Mouse (Mus musculus) embryonic facial prominence, embryonic 15.5 days (tissue): ENCODE measurements around the gene Txlng. TPM values are rescaled to one million over a fixed set of nuclear protein-coding genes. Genes with fewer than 3 reads are reported as not detected.

ENCODE experiments used
- ATAC-seq: fragments of 200-750 bp; cut with Nextera tagmentation; 2 replicates; pipeline ENCODE4 v1.8.0; 2017; ENCODE audit warnings: low read depth, moderate TSS enrichment; ENCODE audit not compliant: insufficient number of reproducible peaks, low FRiP score, low TSS enrichment
- H3K27ac ChIP-seq: fragments of 300-500 bp; sonication (generic); replicated peaks from 2 replicates; pipeline ENCODE4 v1.5.1; 2015; ENCODE audit warnings: mild to moderate bottlenecking, inconsistent platforms
- H3K27me3 ChIP-seq: fragments of 300-500 bp; sonication (generic); 2 replicates; pipeline ENCODE4 v1.6.1; 2015; ENCODE audit warnings: inconsistent platforms
- H3K36me3 ChIP-seq: fragments of 300-500 bp; sonication (generic); 2 replicates; pipeline ENCODE4 v1.6.1; 2015; ENCODE audit warnings: mild to moderate bottlenecking, inconsistent platforms
- H3K4me1 ChIP-seq: fragments of 300-500 bp; sonication (generic); 2 replicates; pipeline ENCODE4 v1.6.1; 2015; ENCODE audit warnings: inconsistent platforms
- H3K4me2 ChIP-seq: fragments of 300-500 bp; sonication (generic); replicated peaks from 2 replicates; pipeline ENCODE4 v1.6.1; 2015; ENCODE audit warnings: mild to moderate bottlenecking, inconsistent platforms
- H3K4me3 ChIP-seq: fragments of 300-500 bp; sonication (generic); replicated peaks from 2 replicates; pipeline ENCODE4 v1.5.1; 2015; ENCODE audit warnings: mild to moderate bottlenecking, inconsistent platforms
- H3K9ac ChIP-seq: fragments of 300-500 bp; sonication (generic); 2 replicates; pipeline ENCODE4 v1.6.1; 2015; ENCODE audit warnings: inconsistent platforms
- H3K9me3 ChIP-seq: fragments of 300-500 bp; sonication (generic); replicated peaks from 2 replicates; pipeline ENCODE4 v1.6.1; 2016; ENCODE audit warnings: inconsistent platforms
- WGBS: fragments of 180-500 bp; shearing (Covaris S2); methylation state at CpG from one replicate; pipeline ENCODE4 v1.1.7; 2015; 5-methylcytosine and 5-hydroxymethylcytosine counted together
- polyA plus RNA-seq: library from polyadenylated mRNA; unstranded; fragments of >200 nt; fragmentation: Nextera tagmentation; extraction: Ambion mirVana; gene quantifications from 2 replicates; pipeline ENCODE4 v1.2.1, GENCODE M21; 2015

Gene Txlng
- polyA plus RNA-seq, 1 experiment from 2014 or later = 13.2 TPM

DNA sequence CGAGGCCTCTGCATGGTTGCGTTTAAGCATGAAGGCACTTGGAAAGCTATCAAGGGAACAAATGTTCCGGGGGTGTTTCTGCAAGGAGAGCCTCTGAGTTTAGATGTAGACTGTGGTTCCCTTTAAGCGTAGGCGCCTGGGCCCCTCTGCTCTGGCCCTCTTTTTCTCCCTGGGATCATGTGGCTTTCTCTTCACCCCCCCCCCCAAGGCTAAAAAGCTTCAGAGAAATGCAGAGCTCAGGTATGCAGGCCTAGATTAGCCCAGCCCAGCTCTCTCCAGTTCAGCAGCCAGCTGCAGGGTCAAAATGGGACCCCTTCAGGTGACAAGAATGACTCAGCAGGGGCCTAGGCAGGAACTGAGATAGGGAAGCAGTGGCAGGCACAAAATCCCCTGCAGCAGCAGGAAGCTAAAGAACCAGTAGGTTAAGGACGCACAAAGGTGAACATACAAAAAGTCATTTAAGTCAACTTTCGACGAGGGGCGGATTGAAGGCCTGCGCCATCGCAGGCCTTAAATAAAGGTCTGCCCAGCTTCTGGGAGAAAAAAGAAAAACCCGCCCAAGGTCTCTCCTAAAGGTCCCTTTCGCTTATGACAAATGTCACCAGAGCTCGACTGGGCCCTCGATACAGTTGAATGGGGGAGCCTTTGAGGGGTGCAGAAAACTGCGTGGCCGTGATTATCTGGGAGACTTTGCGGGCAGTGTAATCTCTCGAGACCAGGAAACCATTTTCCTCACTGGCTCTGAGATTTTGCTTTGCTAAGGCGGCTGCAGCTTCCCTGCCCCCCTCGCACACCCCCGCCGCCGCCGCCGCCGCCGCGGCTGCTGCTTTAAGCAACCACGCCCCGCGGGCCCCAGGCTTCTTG, 69.8 kb downstream of the Txlng start:
- peak overlapping the region; percentile 66 for H3K4me3 ChIP-seq
- no peak for ATAC-seq
- H3K27me3 ChIP-seq = no peaks in the 10 kb centered on the region
- 26% methylated on average over 32 of the region's 32 CpGs for WGBS
- peaks cover 4% of the 10 kb centered on the region; the same call in 1 of the 2 replicates for H3K4me1 ChIP-seq
- H3K9ac ChIP-seq = no peak overlapping the region
- H3K27ac ChIP-seq = peak overlapping the region; percentile 91
- H3K4me2 ChIP-seq = peak overlapping the region; percentile 43
- H3K9me3 ChIP-seq = no peaks in the 10 kb centered on the region
- no peaks in the 10 kb centered on the region for H3K36me3 ChIP-seq

DNA sequence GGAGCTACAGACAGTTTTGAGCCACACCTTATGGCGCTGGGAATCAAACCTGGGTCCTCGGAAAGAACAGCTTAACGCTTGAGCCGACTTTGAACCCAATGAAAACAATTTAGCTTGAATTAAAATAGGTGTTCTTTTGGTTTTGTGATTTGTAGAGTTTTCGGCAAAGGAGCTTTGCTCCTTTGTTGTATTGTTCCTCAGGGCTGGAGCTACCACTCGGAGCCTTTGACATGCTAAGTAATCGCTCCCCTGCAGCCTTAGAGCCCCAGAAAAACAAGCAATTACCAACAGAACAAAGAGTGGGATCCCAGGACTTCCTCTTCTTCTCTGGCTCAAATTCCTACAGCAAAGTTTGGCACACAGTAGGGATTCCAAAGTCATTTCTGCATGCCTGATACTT, 73.2 kb downstream of the Txlng start:
- WGBS = 52% methylated on average over 7 of the region's 7 CpGs
- no peaks in the 10 kb centered on the region for H3K27me3 ChIP-seq

DNA sequence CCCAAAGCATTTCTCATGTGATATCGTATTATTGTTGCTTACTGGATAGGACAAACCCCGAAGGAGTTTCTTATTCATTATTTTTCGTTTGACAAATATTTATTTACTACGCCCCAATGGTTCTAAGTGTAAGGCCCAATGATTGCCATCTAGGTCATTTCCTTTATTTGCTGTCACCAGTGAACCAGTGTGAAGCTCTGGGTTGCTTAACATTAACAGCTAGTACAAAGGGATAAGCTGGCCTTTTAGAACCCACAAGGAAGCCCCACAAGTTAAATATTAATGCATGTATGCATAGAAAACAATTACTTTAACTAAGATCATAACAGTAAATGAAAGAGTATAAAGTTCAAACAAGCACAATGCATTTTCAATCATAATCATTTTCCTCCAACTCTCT, 74.9 kb downstream of the Txlng start:
- Histone ChIP-seq H3K9ac (no peak overlapping the region), H3K27ac (no peak overlapping the region), H3K36me3 (no peaks in the 10 kb centered on the region), H3K9me3 (no peaks in the 10 kb centered on the region), H3K27me3 (no peaks in the 10 kb centered on the region), H3K4me1 (peaks cover 2% of the 10 kb centered on the region; the same call in 1 of the 2 replicates), H3K4me3 (no peak overlapping the region), H3K4me2 (no peak overlapping the region)
- WGBS = 93% methylated on average over 4 of the region's 4 CpGs
- ATAC-seq = no peak

More for the DNA sequence above, 73.2 kb downstream of the Txlng start:
- H3K9me3 ChIP-seq = no peaks in the 10 kb centered on the region
- ATAC-seq = no peak
- no peak overlapping the region for H3K9ac ChIP-seq
- H3K27ac ChIP-seq = no peak overlapping the region
- H3K4me3 ChIP-seq = no peak overlapping the region
- no peaks in the 10 kb centered on the region for H3K36me3 ChIP-seq
- H3K4me1 ChIP-seq = peaks cover 4% of the 10 kb centered on the region; the same call in 1 of the 2 replicates
- no peak overlapping the region for H3K4me2 ChIP-seq

DNA sequence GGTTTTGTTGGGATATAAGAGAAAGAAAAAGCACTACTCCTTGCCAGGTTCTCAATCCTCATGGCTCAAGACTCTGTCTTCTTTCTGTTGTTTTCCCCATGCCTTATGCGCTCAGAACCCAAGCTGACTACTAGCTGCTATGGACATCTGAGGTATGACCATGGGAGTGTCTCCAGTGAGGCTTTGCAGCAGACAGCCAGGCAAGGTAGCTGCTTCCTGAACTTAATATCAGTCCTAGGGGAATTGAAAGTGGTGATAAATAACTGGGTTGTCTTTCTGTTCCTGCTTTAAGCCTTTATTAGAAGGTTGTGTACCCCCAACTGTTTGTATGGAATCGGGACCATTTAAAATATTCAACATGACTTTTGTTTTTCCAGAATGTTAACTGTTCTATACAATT, 76.8 kb downstream of the Txlng start:
- H3K4me3 ChIP-seq = no peak overlapping the region
- no peaks in the 10 kb centered on the region for H3K9me3 ChIP-seq
- no peak overlapping the region for H3K27ac ChIP-seq
- no peak for ATAC-seq
- H3K36me3 ChIP-seq = no peaks in the 10 kb centered on the region
- no peaks in the 10 kb centered on the region for H3K4me1 ChIP-seq
- H3K9ac ChIP-seq = no peak overlapping the region
- no peaks in the 10 kb centered on the region for H3K27me3 ChIP-seq
- H3K4me2 ChIP-seq = no peak overlapping the region
- 87% methylated on average over 2 of the region's 2 CpGs for WGBS

DNA sequence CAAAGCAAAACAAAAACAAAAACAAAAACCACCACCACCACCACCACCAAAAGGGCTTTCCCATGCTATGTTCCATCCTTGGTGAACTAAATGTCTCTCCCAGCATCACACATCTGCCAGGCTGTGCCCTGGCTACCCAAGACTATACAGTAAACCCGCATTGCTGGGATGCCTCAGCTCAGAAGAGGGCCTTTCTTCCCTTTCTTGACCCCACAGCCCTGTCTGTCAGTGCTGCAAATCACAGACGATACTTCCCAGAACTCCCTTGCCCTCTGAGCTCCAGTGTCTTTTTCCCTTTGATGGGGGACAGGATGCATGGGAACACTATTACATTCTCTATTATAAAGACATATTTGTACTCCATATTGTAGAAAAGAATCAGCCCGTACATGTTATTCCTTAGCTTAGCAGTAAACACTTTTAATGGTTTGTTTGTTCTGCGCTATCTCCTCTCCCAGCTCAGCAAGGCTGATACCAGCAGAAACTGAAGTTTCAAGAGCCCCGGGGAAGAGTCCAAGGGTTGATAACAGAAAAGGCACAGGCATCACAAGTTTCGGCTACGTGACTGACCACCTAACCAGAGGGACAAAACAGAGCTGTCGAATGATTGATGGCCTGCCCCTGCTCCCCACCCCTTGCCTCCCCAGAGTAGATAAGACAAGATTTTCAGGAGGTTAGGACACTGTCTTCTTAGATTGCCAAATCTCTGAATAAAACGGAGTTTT, 80.4 kb downstream of the Txlng start:
- WGBS = 60% methylated on average over 9 of the region's 9 CpGs
- no peak overlapping the region for H3K27ac ChIP-seq
- ATAC-seq = no peak

DNA sequence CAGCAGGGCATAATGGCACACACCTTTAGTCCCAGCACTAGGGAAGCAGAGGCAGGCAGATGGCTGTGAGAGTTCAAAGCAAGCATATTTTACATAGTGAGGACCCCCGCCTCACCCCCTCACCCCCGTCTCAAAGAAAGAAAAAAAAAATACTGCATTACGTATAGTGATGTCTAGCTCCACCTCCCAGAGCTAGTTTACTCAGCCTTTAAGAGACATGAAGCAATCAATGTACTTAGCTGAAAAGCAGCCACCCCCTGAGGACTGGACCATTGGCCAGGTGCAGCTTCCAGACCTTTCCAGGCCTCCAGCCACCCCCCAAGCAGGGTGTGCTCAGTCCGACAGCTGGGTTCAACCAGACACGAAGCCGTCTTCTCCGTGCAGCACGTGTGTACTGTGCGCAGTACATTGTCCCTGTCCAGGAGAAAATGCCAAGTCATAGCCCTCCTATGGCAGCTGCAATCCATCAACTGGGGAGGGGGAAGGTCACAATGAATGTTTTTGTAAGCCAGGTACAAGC, 93.1 kb downstream of the Txlng start:
- Histone ChIP-seq H3K4me1 (no peaks in the 10 kb centered on the region), H3K27me3 (no peaks in the 10 kb centered on the region), H3K4me3 (peak overlapping the region; percentile 48), H3K9me3 (no peaks in the 10 kb centered on the region), H3K9ac (no peak overlapping the region), H3K36me3 (no peaks in the 10 kb centered on the region), H3K27ac (peak overlapping the region; percentile 91), H3K4me2 (peak overlapping the region; percentile 51)
- WGBS = 32% methylated on average over 9 of the region's 9 CpGs
- ATAC-seq = peak; percentile 66

More for the DNA sequence above, 80.4 kb downstream of the Txlng start:
- Histone ChIP-seq H3K36me3 (no peaks in the 10 kb centered on the region), H3K4me2 (no peak overlapping the region), H3K9me3 (no peaks in the 10 kb centered on the region), H3K4me3 (no peak overlapping the region), H3K4me1 (no peaks in the 10 kb centered on the region), H3K27me3 (no peaks in the 10 kb centered on the region), H3K9ac (no peak overlapping the region)

DNA sequence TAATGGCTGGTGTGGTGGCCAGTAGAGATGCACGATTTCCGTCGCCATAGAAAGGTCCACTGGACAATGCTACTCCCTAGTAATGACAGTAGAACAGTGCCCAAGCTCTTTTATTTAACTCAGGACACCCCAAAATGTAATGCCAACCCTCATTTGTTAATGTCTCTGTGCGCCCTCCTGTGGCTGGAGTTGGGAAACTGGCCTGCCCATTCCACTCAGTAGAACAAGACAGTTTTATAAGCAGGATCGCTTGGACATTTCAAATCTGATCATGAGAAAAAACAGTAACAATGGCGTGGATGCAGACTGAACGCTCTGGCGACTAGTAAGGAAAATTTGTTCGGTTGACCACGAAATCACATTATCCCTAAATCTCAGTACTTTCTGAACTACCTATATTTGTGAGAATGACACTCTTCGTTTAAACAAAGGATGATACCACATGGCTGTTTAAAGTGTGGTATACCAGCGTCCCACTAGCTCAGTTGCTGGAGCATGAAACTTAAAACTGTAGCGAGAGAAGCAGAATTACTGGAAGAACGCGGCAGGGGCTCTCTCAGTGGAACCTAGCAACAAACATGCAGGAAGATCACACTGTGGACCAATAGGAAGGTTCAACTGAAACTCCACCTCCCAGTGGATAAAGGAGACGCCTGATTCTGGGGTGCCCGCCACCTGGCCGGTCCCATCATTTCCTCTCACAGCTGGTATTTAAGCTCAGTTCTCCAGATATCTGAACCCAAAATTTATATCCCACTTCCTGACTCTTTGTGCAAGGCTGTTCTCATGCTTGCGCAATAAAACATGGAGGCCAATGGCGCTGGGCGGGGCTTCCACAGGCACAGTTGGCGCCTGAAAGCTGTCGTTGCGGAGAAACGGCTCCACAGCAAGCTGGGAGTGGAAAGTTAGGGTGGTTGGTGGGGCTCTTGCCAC, 94.0 kb downstream of the Txlng start:
- Histone ChIP-seq H3K9me3 (no peaks in the 10 kb centered on the region), H3K4me2 (peak overlapping the region; percentile 51), H3K4me1 (no peaks in the 10 kb centered on the region), H3K27ac (peak overlapping the region; percentile 91), H3K9ac (no peak overlapping the region), H3K4me3 (peak overlapping the region; percentile 48), H3K36me3 (no peaks in the 10 kb centered on the region), H3K27me3 (no peaks in the 10 kb centered on the region)
- 21% methylated on average over 25 of the region's 25 CpGs for WGBS
- ATAC-seq = peak; percentile 88

DNA sequence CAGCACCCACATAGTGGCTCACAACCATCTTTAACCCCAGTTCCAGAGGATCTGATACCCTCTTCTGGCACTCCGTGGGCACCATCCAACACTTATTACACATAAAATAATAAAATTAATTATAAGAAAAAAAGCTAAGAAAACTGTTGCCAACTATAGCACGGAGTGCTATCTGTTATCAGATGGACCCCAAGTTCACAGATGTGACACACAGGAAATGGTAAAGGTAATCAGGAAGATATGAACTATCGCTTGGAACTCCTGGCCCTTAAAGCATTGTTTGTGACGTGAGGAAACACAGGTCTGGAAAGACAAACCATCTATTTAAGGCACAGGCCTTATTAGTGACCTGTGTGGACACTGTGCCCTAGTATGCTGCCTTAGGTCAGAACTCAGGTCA, 99.2 kb downstream of the Txlng start:
- no peak overlapping the region for H3K4me3 ChIP-seq
- H3K4me2 ChIP-seq = no peak overlapping the region
- H3K9me3 ChIP-seq = no peaks in the 10 kb centered on the region
- H3K27ac ChIP-seq = no peak overlapping the region
- no peaks in the 10 kb centered on the region for H3K27me3 ChIP-seq
- no peaks in the 10 kb centered on the region for H3K4me1 ChIP-seq
- no peaks in the 10 kb centered on the region for H3K36me3 ChIP-seq
- ATAC-seq = no peak
- no peak overlapping the region for H3K9ac ChIP-seq
- WGBS = 89% methylated on average over 4 of the region's 4 CpGs
